Mouse (Mus musculus) heart, postnatal 14 days (tissue): Measurements from ENCODE around the gene Bcl2l15. TPM values are rescaled to one million over a fixed set of nuclear protein-coding genes. Genes with fewer than 3 reads are reported as not detected.
"Not testable (repeated sequence)": the region's sequence is repeated elsewhere in the genome, so short reads cannot be mapped to it uniquely, and the experiment has no call there.

ENCODE experiments used
- DNase-seq, 2 experiments: peaks; one replicate each; pipeline ENCODE4 v3.0.0; 2021 to 2022
- intact Hi-C: fragments of 180-260 bp; cut with DNase I; formaldehyde crosslinking; loops from one replicate; pipeline ENCODE4 v1.15.1; 2025
- total RNA-seq, 2 experiments: library from RNA; stranded (reverse); gene quantifications; 2 replicates each; pipeline ENCODE4 v1.2.3; 2021

Gene Bcl2l15
- total RNA-seq, 2 experiments from 2014 or later = not detected

DNA sequence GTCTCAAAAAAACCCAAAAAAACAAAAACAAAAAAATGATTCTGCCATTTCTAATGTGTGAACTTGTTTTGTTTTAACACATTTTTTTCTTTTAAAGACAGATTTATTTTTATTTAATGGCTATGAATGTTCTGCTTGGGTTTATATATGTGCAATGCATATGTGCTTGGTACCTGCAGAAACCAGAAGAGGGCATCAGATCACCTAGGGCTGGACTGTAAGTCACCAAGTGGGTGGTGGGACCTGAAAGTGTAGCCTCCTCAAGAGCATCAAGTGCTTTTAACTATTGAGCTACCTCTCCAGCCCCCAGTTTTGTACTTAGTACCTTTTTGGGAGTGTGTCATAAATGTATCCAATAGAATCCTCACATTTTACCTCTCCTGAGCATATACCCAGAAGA, 4.9 kb upstream of the Bcl2l15 start:
- no peak for DNase-seq
- intact Hi-C loops = loop anchor here (5.0 kb wide), 1 partner anchor 60 kb away; no protein-coding TSS in a partner anchor

- intact Hi-C loops = loop anchor here (5.0 kb wide), 1 partner anchor 58 kb away; no protein-coding TSS in a partner anchor
- DNase-seq = no peak
Measured at GRCm38 (mm10) chr3:103829036-103829435, 3.4 kb upstream of the Bcl2l15 start.

- DNase-seq, intact Hi-C loops: not testable (repeated sequence)
Measured at GRCm38 (mm10) chr3:103830681-103831080, 1.7 kb upstream of the Bcl2l15 start.

DNA sequence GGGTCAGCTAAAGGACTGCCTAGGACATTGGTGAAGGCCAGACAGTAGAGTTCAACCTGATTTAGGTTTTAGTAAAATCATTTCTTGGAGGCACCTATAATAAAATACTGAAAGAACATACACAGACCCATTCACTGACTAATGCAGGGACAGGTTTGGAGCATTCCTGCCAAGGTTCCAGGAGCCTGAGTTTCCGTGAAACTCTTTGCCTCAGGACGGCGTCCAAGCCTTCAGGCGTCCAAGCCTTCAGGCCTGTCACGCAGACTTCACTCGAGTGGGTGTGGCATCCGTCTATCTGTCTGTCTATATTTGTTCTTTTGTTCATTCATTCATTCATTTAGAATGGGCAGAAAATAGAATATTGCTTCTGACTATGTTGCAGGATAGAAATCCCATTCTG, 1.3 kb upstream of the Bcl2l15 start:
- DNase-seq = no peak
- intact Hi-C loops = no loop called here

GRCm38 (mm10) chr3:103834001-103834400, 1.6 kb downstream of the Bcl2l15 start:
- intact Hi-C loops = no loop called here

DNA sequence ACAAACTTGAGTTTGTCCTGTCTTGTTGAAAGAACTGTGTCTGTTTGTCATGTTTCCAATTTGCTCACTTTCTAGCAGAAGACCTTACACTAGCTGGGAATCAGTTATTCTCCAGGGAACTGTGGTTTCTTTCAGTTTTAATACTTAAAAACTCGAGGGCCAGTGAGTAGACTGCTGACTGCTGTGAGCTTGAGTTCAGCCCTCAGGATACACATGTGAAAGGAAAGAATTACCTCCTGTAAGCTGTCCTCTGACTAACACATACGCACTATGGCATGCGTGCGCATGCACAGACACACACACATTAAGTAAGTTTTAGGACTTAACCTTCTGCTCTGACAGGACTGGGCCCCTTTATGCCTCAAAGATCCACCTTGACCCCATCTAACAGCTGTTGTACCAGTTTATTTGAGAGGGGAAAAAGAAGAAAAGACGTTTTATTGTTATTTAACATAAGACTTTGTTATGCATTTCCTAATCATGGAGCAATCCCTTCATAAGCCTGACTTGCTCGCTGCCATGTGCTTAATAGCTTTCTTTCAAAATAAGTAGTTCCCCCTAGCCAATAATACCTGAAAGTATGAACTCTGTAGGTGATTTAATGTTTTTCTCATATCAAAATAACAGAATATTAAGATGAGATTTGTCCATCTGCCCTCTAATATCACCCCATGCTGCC, 3.0 kb downstream of the Bcl2l15 start:
- intact Hi-C loops = no loop called here
- no peak for DNase-seq

More at GRCm38 (mm10) chr3:103834001-103834400, 1.6 kb downstream of the Bcl2l15 start:
- DNase-seq = no peak

DNA sequence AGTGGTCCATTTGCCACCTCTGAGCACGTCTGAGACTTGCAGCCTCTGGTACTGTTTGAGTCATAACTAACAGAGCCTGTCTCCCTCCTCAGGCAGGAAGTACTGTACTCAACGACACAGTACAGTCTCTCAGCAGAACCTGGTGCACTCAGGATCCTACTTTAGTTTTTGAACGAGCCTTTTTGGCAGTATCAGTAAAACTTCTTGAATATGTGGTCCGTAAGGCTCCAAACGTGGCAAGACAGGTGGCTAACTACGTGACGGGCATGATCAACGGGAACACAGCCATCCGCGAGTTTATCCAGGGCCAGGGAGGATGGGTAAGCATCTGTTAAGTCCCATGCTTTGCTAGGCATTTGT, 3.5 kb downstream of the Bcl2l15 start:
- intact Hi-C loops = no loop called here
- no peak for DNase-seq

GRCm38 (mm10) chr3:103836453-103836852, 4.1 kb downstream of the Bcl2l15 start:
- intact Hi-C loops = no loop called here
- no peak for DNase-seq

DNA sequence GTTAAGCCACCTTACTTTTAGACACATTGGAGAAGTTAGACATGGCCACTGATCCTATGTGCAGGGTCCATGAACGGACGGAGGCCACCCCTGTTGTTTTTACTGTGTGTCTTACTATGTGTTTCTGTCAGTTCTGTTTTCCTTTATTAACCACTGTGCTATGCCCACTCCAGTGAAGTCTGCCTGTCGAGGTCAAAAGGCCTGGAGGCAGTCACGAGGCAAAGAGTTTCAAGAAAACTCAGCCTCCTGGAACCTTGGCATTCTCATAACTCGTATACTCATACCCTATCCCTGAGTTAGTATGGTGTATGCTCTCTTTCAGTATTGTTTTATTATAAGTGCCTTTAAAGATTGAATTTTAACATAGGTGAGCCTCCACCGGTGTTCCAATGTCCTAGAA, 7.3 kb downstream of the Bcl2l15 start:
- intact Hi-C loops = no loop called here

GRCm38 (mm10) chr3:103840195-103840594, 7.8 kb downstream of the Bcl2l15 start:
- DNase-seq, intact Hi-C loops: not testable (repeated sequence)

More for the DNA sequence above, 7.3 kb downstream of the Bcl2l15 start:
- no peak for DNase-seq

- intact Hi-C loops, DNase-seq: not testable (repeated sequence)
Measured at GRCm38 (mm10) chr3:103840946-103841345, 8.5 kb downstream of the Bcl2l15 start.

DNA sequence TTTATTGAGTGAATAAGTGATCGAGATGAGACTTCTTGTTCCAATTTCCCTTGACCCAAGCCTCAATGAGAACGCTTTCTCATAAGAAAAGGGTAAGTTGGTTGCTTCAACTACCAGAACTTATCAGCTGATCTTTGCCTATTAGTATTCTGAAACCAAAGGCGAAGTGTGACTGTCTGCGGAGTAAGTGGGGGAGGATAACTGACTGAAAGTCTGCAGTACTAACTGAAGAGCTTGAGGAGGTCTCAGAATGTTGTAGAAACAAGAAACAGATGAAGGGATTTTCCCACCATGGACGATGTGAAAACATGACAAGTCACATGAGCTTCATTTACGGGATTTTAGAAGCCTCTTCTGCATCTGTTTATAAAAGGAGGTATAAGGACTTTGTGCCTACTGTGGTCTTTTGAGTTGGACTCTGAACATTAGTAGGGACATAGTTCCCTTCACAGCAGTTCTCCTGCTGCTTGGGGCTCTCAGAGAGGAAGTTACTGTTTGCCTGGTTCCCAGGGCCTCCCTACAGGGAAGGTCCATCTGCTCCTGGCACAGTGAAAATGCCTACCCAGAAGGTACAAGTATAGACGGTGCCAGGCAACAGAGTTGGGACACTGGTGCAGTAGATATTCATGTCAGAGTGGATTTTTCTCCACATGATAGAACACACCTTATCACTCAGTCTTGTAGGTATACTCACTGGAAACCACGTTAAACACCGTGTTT, 18.4 kb downstream of the Bcl2l15 start:
- intact Hi-C loops = no loop called here
- DNase-seq = no peak

GRCm38 (mm10) chr3:103851481-103851880, 19.1 kb downstream of the Bcl2l15 start:
- intact Hi-C loops = no loop called here
- no peak for DNase-seq

- intact Hi-C loops = loop anchor here (2.0 kb wide), 1 partner anchor 35 kb away; no protein-coding TSS in a partner anchor
- no peak for DNase-seq
Measured at GRCm38 (mm10) chr3:103851882-103852281, 19.5 kb downstream of the Bcl2l15 start.

- intact Hi-C loops = loop anchor here (2.0 kb wide), 1 partner anchor 34 kb away; no protein-coding TSS in a partner anchor
- DNase-seq = peak; percentile 21 to 58
Measured at GRCm38 (mm10) chr3:103852565-103853299, 20.3 kb downstream of the Bcl2l15 start.

DNA sequence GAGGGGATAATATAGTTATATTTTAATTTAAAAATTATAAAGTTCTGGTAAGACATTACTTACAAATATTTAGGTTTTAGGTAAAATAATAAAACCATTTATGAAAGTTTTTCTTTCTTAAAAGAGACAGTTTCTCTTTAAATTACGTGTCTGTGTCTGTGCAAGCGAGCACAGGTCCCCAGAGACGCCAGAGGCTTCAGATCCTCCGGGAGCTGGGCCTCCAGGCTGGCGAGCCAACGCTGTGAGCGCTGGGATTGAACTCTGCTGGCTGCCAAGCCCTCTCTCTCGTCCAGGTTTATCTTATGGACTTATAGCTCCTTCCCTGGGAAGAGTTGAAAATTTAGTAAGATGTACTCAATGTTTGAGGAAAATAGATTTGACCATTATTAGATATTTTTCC, 21.4 kb downstream of the Bcl2l15 start:
- peak in 1 of 2 experiments; percentile 23 for DNase-seq
- intact Hi-C loops = loop anchor here (2.0 kb wide), 1 partner anchor 33 kb away; no protein-coding TSS in a partner anchor

- intact Hi-C loops = no loop called here
Measured at GRCm38 (mm10) chr3:103857036-103857805, 24.8 kb downstream of the Bcl2l15 start.

DNA sequence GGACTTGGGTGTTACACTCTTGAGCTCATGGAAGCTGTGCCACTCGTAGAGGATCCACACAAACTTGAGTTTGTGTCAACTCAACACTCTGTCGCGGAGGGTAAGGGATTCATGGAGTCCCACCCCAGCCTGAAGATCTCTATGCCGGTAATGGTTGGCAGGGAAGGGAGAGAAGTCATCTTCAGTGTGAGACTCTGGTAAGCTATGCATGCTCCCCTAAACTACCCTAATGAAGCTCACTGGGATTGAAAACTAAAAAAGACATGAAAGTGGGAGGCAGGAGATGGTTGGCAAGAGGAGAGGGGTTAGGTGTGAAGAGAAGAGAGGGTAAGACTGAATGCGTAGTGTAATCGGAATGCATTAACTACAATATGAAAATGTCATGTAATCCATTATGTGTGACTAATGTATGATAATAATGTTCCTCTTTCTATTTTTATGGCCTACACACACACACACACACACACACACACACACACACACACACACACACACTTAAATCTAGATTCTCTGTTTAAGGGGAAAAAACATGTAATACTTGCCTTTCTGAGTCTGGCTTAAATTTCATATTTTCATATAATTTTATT, 25.7 kb downstream of the Bcl2l15 start:
- no peak for DNase-seq
- intact Hi-C loops = no loop called here

More at GRCm38 (mm10) chr3:103857036-103857805, 24.8 kb downstream of the Bcl2l15 start:
- no peak for DNase-seq

GRCm38 (mm10) chr3:103858881-103859801, 26.7 kb downstream of the Bcl2l15 start, which contains the start of gene Ptpn22:
Ptpn22 (plus strand) TSS chr3:103859795.
- DNase-seq = peak; percentile 4 to 7
- intact Hi-C loops = no loop called here
